Mouse (Mus musculus): ENCODE measurements around the gene Foxj1. TPM values are rescaled to one million over a fixed set of nuclear protein-coding genes. Genes with fewer than 3 reads are reported as not detected.

Gene Foxj1
- total RNA-seq, 2 experiments from 2014 or later, result 6.6 to 9.3 TPM

Other genes with a start within 250 kb of the Foxj1 start
- gene Wbp2, start 248.4 kb downstream of the Foxj1 start, total RNA-seq (2021), result 100 to 1,000 TPM; 171 to 176 TPM
- 1 to 10 TPM; 9.2 to 9.3 TPM for gene Trim47, start 208.2 kb downstream of the Foxj1 start, total RNA-seq (2021)
- gene Trim65, start 204.3 kb downstream of the Foxj1 start, total RNA-seq (2021), result 1 to 10 TPM; 4.9 to 5.2 TPM
- 10 to 100 TPM; 52.2 to 54.0 TPM for gene Mrpl38, start 196.5 kb downstream of the Foxj1 start, total RNA-seq (2021)
- 100 to 1,000 TPM; 126 to 130 TPM for gene Fbf1, start 167.2 kb downstream of the Foxj1 start, total RNA-seq (2021)
- gene Ten1, start 136.5 kb downstream of the Foxj1 start, total RNA-seq (2021), result 10 to 100 TPM; 39.5 to 39.9 TPM
- gene Acox1, start 136.4 kb downstream of the Foxj1 start, total RNA-seq (2021), result 10 to 100 TPM; 96.3 to 98.3 TPM
- under 1 TPM; 0.66 to 0.85 TPM for gene Evpl, start 97.3 kb downstream of the Foxj1 start, total RNA-seq (2021)
- gene Srp68, start 61.2 kb downstream of the Foxj1 start, total RNA-seq (2021), result 10 to 100 TPM; 53.2 to 57.1 TPM
- under 1 TPM; 0.18 to 0.20 TPM for gene Galr2, start 54.5 kb downstream of the Foxj1 start, total RNA-seq (2021)
- 100 to 1,000 TPM; 112 to 117 TPM for gene Exoc7, start 28.2 kb downstream of the Foxj1 start, total RNA-seq (2021)
- 100 to 1,000 TPM; 187 to 192 TPM for gene Rnf157, start 77.6 kb upstream of the Foxj1 start, total RNA-seq (2021)
- gene Ubald2, start 98.7 kb upstream of the Foxj1 start, total RNA-seq (2021), result 10 to 100 TPM; 43.3 to 45.8 TPM
- under 1 TPM in 1 of 2 experiments, not detected in 1; 0.08 TPM for gene Qrich2, start 130.8 kb upstream of the Foxj1 start, total RNA-seq (2021)
- 100 to 1,000 TPM; 107 TPM for gene Prpsap1, start 158.8 kb upstream of the Foxj1 start, total RNA-seq (2021)
- gene Sphk1, start 195.5 kb upstream of the Foxj1 start, total RNA-seq (2021), result 1 to 10 TPM; 4.8 to 6.7 TPM
- gene Ube2o, start 246.0 kb upstream of the Foxj1 start, total RNA-seq (2021), result 100 to 1,000 TPM; 115 to 128 TPM

All from left cerebral cortex, postnatal 4 days (tissue).